Mouse (Mus musculus) thymus, adult 2 months (tissue): ENCODE results near the gene Gm48552.

ENCODE experiments used
- CTCF ChIP-seq: fragments of 200-500 bp; IDR thresholded peaks from 2 replicates; pipeline ENCODE4 v1.5.1; 2012; ENCODE audit warnings: mild to moderate bottlenecking, control low read depth, low read length, moderate library complexity, borderline replicate concordance; ENCODE audit not compliant: control insufficient read depth, poor library complexity, insufficient read depth; ENCODE audit errors: extremely low read depth
- POLR2A ChIP-seq: fragments of 200-500 bp; IDR thresholded peaks from 2 replicates; pipeline ENCODE4 v1.6.1; 2012; ENCODE audit warnings: mild to moderate bottlenecking, low read length, control low read depth, moderate library complexity; ENCODE audit not compliant: control insufficient read depth, poor library complexity, insufficient read depth; ENCODE audit errors: extremely low read depth

- TF ChIP-seq CTCF (no peak), POLR2A (no peak)
Observed at GRCm38 (mm10) chr10:81344421-81345161, 44.2 kb upstream of the Gm48552 start.
